Mouse (Mus musculus): ENCODE measurements around the gene Smgc. TPM values are rescaled to one million over a fixed set of nuclear protein-coding genes. Genes with fewer than 3 reads are reported as not detected.
"Not testable (repeated sequence)": the region's sequence is repeated elsewhere in the genome, so short reads cannot be mapped to it uniquely, and the experiment has no call there.

Gene Smgc
- total RNA-seq (2021), result not detected
- long read RNA-seq, result 0 reads

GRCm38 (mm10) chr15:91837965-91838364 lies at the start of gene Smgc:
Gene Smgc (plus strand): TSS chr15:91838265.
- no peak for DNase-seq (ENCODE audit: low spot score in 2 of 2)

GRCm38 (mm10) chr15:91788338-91788737 lies 49.7 kb upstream of the Smgc start:
- no peak for DNase-seq (ENCODE audit: low spot score in 2 of 2)

GRCm38 (mm10) chr15:91806463-91806862 lies 31.6 kb upstream of the Smgc start:
- DNase-seq (ENCODE audit: low spot score in 2 of 2), result no peak

- DNase-seq (ENCODE audit: low spot score in 2 of 2), result no peak
Measured at GRCm38 (mm10) chr15:91835319-91835718, 2.7 kb upstream of the Smgc start.

GRCm38 (mm10) chr15:91864130-91864529 lies 26.1 kb downstream of the Smgc start:
- not testable (repeated sequence) for DNase-seq (ENCODE audit: low spot score in 2 of 2)

GRCm38 (mm10) chr15:91900245-91900644 lies 62.2 kb downstream of the Smgc start:
- DNase-seq (ENCODE audit: low spot score in 2 of 2), result peak; percentile 27 to 28

- DNase-seq (ENCODE audit: low spot score in 2 of 2), result peak; percentile 22 to 45
Measured at GRCm38 (mm10) chr15:91907046-91907445, 69.0 kb downstream of the Smgc start.

Other genes starting within 250 kb of the Smgc start
- gene Lrrk2, start 165.1 kb upstream of the Smgc start, total RNA-seq (2021), result 10 to 100 TPM; 10.2 to 14.0 TPM
- 100 to 1,000 TPM; 470 to 480 TPM for gene Cntn1, start 212.9 kb downstream of the Smgc start, total RNA-seq (2021)

All from layer of hippocampus, postnatal 10 days (tissue).